Mouse (Mus musculus): ENCODE data around the gene 4930568D16Rik. TPM values are rescaled to one million over a fixed set of nuclear protein-coding genes. Genes with fewer than 3 reads are reported as not detected.

The 4930568D16Rik gene
- total RNA-seq (2021): not detected

DNA sequence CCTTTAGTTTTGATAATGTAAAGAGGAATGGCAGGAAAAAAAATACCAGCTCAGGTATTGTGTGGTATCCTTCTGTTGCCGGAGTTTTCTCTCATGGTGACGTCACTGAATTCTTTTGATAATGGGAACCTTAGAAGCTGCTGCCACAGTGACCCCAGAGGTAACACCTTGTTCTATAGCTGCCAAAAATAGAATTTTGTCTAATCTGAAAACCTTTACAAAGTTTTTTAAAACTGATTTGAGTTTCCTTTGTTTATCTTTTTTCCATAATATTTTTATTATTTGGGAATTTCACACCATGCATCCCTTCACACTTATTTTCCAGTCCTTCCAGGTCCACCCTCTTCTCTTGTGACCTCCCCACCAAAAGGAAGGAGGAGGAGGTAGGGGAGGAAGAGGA lies at the start of gene 4930568D16Rik:
TSS of gene 4930568D16Rik (minus strand) at position 101 of the 400 bp plus-strand sequence.
- no peak for DNase-seq
- intact Hi-C loops (cut with DNase I): loop anchor here (10.0 kb wide), 1 partner anchor 323 kb away; no protein-coding TSS in a partner anchor

- no peak for DNase-seq
- intact Hi-C loops (cut with DNase I): no loop called here
Observed at GRCm38 (mm10) chr2:35417231-35417630, 49.7 kb upstream of the 4930568D16Rik start.

- no peak for DNase-seq
- intact Hi-C loops (cut with DNase I): no loop called here
Observed at GRCm38 (mm10) chr2:35416473-35416872, 48.9 kb upstream of the 4930568D16Rik start.

DNA sequence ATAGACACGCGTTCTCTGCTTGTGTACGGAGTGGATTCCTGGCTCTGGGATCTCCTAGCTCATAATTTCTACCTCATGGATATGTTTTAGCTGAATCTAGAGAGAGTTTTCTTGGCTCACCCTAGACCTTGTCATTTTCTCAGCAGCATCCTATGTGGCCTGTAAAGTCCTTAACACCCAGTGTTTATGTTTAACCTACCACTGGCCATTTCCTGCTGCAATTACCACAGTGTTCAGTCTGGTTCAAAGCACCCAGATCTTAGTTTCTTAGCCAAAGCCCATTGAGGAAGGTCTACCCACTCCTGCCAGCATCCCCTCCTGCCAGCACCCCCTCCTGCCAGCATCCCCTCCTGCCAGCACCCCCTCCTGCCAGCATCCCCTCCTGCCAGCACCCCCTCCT lies 45.3 kb upstream of the 4930568D16Rik start:
- DNase-seq: no peak
- intact Hi-C loops (cut with DNase I): no loop called here

- DNase-seq: no peak
- intact Hi-C loops (cut with DNase I): no loop called here
Observed at GRCm38 (mm10) chr2:35412246-35412645, 44.7 kb upstream of the 4930568D16Rik start.

GRCm38 (mm10) chr2:35411640-35412190 lies 44.2 kb upstream of the 4930568D16Rik start:
- intact Hi-C loops (cut with DNase I): no loop called here
- no peak for DNase-seq

DNA sequence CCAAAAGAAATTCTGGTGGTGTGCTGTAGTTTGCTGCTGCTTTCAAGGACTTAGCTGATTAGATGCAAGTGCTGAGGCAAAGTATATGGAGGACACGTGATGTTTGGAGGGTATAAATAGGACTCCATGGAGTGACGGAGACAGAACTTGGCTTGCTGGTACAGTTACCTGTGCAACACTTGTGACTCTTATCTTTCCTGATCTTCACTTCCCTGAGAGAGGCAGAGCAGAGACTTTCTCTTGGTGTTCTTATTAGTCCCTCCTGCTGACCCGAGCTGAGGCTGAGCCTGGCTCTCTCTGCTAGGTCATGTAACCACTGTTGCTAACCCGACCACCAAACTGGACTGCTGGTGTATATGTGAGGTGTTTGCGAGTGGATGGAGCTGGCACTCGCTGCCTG lies 41.9 kb upstream of the 4930568D16Rik start:
- DNase-seq: no peak
- intact Hi-C loops (cut with DNase I): no loop called here

- intact Hi-C loops (cut with DNase I): no loop called here
- no peak for DNase-seq
Observed at GRCm38 (mm10) chr2:35408409-35409110, 41.0 kb upstream of the 4930568D16Rik start.

DNA sequence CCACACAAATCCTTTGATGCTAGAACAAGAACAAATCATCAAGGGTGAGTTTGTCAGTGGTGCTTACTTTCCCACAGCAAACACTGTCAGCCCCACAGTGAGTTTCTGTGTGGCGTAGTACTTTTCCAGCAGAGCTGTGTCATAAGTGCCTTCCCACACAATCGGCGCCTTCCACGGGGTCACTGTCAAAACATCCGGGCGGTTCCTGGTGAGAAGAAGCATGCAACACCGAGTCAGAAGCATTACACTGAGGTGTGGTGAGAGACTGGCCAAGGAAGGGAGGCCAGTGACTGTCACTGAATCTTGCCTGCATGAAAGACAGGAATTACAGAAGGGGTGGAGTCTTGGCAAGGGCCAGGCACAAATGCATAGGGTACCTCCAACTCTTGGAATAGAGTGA lies 40.3 kb upstream of the 4930568D16Rik start:
- no peak for DNase-seq
- intact Hi-C loops (cut with DNase I): no loop called here

DNA sequence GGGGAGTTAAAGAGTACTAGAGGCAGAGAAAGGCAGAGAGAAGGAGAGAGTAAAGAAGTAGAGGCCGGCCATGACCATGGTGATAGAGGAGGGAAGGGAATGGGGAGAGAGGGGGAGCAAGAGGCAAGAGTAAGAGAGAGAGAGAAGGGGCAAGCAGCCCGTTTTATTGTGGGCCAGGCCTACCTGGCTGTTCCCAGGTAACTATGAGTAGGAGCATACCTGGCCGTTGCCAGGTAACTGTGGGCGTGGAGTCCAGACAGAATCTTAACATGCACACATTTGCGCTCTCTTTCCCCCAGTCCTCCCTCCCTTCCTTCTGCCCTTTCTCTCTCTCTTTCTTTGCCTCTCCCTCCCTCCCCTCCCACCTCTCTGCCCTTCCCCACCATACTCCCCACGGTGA lies 39.7 kb upstream of the 4930568D16Rik start:
- no peak for DNase-seq
- intact Hi-C loops (cut with DNase I): no loop called here

DNA sequence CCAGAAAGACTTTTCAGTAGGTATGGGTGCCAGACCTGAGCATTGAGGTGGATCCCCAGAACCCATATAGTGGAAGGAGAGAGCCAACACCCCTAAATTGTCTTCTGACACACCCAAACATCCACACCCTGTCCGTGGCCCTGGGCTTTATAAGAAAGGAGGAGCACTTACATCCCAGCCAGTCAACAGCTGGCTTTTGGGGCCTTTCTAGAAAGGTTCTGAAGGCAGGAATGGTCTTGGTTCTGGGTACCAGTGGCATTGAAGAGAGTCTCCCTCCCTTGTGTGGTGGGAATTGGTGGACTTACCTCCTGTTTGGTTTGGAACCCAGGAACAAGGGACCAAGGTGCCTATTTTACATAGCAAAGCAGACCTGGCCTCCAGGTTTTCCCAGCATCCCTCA lies 39.1 kb upstream of the 4930568D16Rik start:
- DNase-seq: no peak
- intact Hi-C loops (cut with DNase I): no loop called here

DNA sequence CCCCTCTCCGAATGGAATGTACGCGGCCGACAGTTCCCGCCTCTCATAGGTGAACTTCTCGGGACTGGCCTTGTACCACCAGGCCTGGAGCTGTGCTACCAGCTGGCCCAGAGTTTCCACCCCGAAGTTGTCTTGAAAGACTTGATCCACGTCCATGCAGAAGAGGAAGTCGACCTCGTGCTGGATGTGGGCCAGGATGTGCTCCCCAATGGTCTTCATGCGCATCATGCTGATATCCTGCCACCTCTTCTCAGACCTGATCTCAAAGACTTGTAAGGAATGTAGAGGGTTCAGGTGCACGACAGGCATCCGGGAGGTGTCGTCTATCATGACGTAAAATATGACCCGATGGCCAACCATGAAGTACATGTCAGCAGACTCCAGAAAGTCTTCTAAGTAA lies 34.9 kb upstream of the 4930568D16Rik start:
- no peak for DNase-seq

DNA sequence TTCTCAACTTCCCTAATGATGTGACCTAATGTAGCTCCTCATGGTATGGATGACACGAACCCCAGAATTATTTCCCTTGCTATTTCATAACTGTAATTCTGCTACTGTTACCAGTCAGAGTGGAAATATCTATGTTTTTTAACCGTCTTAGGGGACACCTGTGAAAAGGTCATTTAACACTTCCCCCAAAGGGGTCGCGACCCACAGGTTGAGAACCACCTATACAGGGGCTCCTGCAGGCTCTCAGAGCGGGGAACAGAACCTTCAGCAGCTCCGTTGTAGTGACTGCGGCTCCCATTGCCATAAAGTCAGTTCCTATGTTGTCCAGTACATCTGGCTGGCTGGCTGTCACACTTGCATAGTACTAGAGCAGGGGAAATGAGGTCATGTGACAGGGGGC lies 33.2 kb upstream of the 4930568D16Rik start:
- no peak for DNase-seq
- intact Hi-C loops (cut with DNase I): no loop called here

More for the DNA sequence above, 34.9 kb upstream of the 4930568D16Rik start:
- intact Hi-C loops (cut with DNase I): no loop called here

DNA sequence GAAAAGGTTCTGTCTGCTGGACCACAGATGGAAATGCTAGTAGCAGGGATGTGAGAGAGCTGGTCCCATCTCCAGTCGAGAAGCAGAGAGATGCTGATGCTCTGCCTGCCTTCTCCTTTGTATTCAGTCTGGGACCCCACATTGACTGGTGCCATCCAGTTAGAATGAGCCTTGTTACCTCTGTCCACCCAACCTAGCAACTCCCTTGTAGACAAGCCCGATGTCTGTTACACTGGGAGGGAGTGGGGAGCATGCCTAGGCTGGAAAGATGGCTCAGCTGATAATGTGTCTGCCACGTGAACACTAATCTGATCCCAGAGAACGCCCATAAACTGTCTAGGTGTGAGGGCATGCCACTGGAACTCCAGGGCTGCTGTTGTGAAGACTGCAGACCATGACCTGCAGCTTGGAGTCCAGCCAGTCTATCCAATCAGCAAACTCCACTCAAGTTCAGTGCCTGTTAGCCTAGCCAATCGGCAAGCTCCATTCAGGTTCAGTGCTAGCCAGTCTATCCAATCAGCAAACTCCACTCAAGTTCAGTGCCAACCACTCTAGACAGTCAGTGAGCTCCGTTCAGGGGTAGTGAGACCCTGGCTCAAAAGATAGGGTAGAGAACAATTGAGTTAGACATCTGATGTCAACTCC lies 30.8 kb upstream of the 4930568D16Rik start:
- intact Hi-C loops (cut with DNase I): no loop called here
- DNase-seq: no peak

- intact Hi-C loops (cut with DNase I): loop anchor here (1.0 kb wide), 3 partner anchors 48 to 105 kb away; no protein-coding TSS in a partner anchor
- DNase-seq: peak; percentile 83 to 86
Observed at GRCm38 (mm10) chr2:35397590-35398173, 30.2 kb upstream of the 4930568D16Rik start.

- intact Hi-C loops (cut with DNase I): loop anchor here (1.0 kb wide), 3 partner anchors 48 to 105 kb away; no protein-coding TSS in a partner anchor
- DNase-seq: no peak
Observed at GRCm38 (mm10) chr2:35397096-35397495, 29.6 kb upstream of the 4930568D16Rik start, which contains the start of gene 4930402F06Rik. Gene 4930402F06Rik (minus strand): TSS chr2:35397175.

- intact Hi-C loops (cut with DNase I): no loop called here
- DNase-seq: peak; percentile 53 to 66
Observed at GRCm38 (mm10) chr2:35385441-35385871, 17.9 kb upstream of the 4930568D16Rik start.

DNA sequence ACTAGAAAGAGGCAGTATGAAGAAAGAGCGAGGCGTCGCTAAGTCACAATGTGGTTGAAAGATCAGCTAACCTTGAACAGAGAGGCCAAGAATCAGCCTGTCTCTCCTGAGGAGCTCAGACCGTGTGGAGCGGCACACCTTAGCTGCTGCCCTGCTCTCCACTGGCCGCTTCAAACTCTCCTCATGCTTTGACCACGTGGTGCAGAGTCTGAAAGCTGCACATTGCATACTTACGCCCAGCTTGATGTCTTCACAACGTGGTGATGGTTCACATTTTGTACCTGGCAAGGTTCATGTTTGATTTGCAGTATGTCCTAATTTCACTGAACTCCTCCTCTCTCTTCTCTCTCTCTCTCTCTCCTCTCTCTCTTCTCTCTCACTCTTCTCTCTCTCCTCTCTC lies 11.8 kb upstream of the 4930568D16Rik start:
- intact Hi-C loops (cut with DNase I): no loop called here
- DNase-seq: no peak

- no peak for DNase-seq
- intact Hi-C loops (cut with DNase I): no loop called here
Observed at GRCm38 (mm10) chr2:35377600-35377999, 10.1 kb upstream of the 4930568D16Rik start.

DNA sequence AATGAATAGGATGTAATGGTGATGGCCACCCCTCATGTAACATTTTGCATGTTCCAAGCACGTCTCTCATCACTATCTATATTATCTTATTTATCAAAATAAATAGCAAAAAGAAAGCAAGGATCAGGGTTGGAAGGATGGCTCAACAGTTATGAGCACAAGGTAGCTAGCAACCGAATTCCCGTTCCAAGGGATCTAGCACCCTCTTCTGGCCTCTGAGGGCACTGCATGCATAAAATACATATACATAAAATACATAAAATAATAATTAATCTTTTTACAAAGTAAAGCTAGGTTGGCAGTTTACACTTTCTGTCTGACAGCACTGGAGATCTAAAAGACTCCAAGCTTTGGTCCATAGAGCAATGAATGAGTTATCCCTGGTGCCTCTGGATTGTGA lies 5.5 kb upstream of the 4930568D16Rik start:
- intact Hi-C loops (cut with DNase I): no loop called here
- peak in 1 of 2 experiments; percentile 35 for DNase-seq

DNA sequence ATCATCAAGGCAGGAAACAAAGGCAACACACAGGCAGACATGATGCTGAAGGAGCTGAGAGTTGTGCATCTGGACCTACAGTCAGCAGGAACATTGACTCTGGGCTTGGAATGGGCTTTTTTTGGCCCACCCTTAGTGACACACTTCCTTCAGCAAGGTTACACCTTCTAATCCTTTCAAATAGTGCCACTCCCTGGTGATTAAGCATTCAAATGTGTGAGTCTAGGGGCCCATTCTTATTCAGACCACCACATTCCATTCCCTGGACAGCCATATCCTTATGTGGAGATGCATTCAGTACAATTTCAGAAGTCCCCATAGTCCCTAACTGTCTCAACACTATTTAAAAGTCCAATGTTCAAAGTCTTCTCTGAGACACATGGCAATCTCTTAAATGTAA lies 3.2 kb upstream of the 4930568D16Rik start:
- no peak for DNase-seq
- intact Hi-C loops (cut with DNase I): no loop called here
